Mouse (Mus musculus): ENCODE measurements around the gene Rbms3. TPM values are rescaled to one million over a fixed set of nuclear protein-coding genes. Genes with fewer than 3 reads are reported as not detected.
A peak's percentile ranks its signal among the peaks of the same experiment; 100 is the strongest.

Rbms3 gene
- total RNA-seq, 2 experiments from 2014 or later = 14.1 to 15.4 TPM

GRCm38 (mm10) chr9:116631816-116632215 lies 997.9 kb downstream of the Rbms3 start:
- DNase-seq = no peak

GRCm38 (mm10) chr9:116630805-116631204 lies 998.9 kb downstream of the Rbms3 start:
- DNase-seq = no peak

DNA sequence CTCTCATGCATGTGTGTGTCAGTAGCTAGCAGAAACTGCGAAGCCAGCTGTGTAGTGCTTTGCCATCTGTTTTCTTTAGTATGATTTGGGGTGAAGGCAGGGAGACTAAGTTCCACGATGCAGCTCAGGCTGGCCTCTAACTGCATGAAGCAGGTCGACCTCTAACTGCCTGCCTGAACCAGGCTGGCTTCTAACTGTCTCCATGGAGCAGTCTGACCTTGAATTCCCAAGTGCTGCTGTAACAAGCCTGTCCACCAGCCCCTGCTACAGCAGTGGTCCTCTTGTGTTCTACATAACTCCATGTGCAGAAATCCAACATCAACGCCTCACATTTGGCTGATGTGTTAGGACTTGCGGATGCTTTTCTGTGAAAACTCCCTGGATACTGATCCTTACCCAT lies 1009.3 kb downstream of the Rbms3 start:
- DNase-seq = no peak

DNA sequence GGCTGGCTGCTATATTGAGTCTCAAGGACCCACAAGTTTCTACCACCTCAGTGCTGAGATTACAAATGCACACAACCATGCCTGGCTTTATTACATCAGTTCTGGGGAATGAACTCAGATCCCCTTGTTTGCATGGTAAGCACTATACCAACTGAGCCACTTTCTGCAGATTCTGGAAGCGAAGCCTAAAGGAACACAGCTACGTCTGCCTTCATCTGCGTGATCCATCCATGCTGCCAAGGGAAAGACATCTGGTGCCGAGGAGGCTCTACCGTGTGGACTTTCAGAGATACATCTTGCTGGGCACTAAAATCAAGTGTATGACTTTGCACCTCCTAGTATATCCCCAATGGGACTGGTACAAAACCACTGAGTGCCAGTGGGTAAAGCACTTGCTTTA lies 1010.8 kb downstream of the Rbms3 start:
- no peak for DNase-seq

GRCm38 (mm10) chr9:116613276-116613675 lies 1016.4 kb downstream of the Rbms3 start:
- no peak for DNase-seq

DNA sequence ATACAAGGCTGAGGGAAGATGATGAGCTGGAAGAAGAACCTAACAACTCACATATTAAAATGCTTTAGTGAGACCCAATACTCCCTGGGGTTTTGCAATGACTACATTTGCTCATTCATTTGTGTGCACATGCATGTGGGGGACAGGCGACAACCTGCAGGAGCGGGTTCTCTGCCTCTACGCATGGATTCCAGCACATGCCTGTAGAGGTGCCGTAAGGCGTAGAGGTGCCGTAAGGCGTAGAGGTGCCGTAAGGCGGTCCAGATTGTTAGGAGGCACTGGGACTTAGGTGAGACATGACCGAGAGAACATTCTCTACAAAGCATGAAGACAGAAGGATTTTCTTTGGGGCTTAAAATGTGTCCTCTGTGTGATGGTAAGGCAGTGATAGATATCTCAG lies 1033.7 kb downstream of the Rbms3 start:
- no peak for DNase-seq

DNA sequence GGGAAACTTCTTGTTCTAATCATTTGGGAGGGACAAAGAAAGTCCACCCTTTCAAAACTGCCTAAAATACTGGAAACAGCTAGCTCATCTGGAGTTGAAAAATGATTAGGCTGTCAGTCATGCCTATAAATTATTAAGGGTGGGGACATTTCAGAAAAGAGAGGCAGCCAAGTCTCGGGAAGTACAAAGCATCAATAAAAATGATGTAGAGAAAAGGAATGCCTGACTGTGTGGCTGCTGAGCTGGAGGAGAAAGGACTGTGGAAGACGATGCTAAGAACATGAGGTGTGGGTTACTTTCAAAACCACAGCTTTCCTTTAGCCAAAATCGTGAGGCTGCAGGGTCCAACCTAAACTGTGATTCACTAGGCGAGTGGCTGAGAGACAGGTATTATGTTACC lies 1037.2 kb downstream of the Rbms3 start:
- DNase-seq = no peak

DNA sequence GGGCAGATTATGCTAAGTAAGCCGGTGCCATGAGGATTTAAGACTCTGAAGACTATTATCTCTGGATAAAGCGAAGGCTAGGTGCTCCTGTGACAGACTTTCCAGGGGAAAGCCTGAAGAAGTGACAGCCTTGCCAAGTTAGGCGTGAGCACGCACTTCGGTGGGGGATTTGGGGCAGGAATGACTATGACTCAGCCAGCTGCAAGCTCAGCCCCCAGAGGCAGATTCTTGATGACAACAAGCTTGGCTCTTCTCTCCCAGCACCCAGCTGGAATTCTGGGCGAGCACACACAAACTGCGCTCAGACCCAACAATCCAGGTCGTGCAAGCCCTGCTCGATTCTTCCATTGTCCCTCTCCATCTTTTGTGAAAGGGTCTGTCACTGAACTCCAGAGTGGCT lies 1038.6 kb downstream of the Rbms3 start:
- no peak for DNase-seq

DNA sequence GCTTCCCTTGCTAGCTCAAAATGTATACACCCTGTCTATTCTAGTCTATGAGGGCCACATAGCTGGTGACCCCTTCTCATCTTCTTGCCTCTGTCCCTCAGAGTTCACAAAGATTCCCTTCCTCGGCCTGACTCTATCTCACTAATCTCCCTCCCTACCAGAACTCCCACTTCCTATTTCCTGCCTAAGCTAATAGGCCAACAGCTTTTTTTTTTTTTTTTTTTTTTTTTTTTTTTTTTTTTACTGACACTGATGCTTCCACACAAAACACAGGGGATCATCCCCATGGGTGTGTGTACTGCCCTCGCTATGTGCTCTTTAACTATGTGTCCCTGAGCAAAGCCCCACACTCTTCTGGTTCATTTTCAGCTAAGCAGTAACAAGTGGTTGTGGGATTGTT lies 1060.0 kb downstream of the Rbms3 start:
- DNase-seq = no peak

- peak in 1 of 2 experiments; percentile 7 for DNase-seq
Observed at GRCm38 (mm10) chr9:116566711-116567110, 1063.0 kb downstream of the Rbms3 start.

DNA sequence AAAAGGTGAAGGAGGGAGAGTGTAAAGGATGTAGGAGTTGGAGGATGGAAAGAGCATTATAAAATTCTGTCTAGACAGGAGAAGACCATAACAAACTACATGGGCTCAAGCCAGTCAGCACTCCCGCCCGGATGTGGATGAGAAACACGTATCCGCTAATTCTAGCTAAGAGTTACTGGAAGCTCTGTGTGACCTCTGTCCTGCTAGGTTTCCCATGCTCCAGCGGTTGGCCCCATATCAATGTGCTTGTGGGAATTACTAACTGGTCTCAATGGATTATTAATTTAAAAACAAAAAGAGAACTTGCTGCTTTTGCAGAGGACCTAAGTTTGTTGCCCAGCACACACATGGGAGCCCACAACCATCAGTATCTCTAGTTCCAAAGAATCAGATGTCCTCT lies 1071.9 kb downstream of the Rbms3 start:
- no peak for DNase-seq

- DNase-seq = no peak
Observed at GRCm38 (mm10) chr9:116556641-116557040, 1073.1 kb downstream of the Rbms3 start.

GRCm38 (mm10) chr9:116553181-116553580 lies 1076.5 kb downstream of the Rbms3 start:
- peak in 1 of 2 experiments; percentile 13 for DNase-seq

DNA sequence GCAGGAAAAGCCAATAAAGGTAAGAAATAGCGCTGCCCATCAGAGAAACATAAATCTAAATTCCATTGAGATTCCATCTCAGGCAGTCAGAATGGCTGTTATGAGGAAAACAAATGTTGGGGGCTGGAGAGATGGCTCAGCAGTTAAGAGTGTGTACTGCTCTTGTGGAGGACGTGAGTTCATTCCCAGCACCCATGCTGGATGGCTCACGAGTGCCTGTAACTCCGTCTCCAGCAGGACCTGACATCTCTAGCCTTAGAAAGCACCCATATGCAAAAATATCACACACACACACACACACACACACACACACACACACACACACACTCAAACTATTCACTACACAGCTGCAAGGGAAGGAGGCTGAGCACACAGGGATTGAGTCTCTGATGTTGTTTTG lies 1083.6 kb downstream of the Rbms3 start:
- no peak for DNase-seq

DNA sequence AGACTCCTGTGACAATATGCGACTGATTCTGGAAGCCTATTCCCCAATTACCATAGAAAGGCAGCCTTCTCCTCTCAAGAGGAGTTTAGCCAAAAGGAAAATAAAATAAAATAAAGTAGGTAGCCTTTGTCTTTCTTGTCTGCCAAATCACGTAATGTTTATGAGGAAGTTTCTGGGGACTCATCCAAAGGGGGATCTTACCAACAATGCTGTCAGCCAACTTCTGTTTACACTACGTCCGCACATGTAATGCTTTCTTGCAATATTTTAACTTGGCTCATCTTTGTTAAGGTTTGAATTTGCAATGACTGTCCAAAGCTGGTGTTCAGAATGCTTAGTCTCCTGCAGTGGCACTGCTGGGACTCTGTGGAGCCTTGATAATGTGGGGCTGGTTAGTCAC lies 1086.9 kb downstream of the Rbms3 start:
- DNase-seq = no peak

DNA sequence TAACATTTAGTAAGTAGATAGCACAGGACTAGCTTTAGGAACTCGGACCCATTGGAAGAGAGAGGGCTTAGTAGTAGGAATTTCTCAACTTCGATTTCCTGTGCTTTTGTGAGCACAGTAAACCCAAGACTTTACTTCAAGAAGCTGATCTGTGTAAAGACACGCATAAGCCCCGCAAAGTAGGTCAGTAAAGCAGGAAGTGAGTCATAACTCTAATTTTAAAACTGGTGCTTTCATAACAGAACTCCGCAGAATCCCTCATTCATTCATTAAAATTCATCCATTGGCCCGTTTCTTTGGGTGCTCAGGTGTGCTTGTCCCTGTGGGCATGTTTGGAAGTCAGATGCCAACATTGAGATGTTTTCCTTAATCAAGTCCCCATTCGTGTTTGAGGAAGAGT lies 1087.7 kb downstream of the Rbms3 start:
- DNase-seq = no peak

DNA sequence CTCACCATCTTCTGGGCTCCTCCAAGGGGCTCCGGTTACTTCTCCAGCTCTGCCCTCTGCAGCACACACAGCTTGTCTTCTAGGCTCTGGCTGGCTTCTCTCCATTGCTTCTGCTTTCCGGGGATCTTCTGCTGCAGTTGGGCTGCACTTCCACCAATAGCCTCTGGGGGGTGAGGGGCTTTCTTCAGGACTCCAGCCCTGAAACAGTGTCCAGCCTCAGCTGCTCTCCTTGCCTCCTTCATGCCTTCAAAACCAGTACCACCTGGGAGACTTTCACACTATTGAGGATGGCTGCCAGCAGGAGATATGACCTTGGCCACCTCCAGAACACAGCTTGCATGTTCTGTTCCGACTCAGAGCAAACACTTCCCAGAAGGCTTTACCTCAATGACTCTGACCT lies 1094.0 kb downstream of the Rbms3 start:
- no peak for DNase-seq

DNA sequence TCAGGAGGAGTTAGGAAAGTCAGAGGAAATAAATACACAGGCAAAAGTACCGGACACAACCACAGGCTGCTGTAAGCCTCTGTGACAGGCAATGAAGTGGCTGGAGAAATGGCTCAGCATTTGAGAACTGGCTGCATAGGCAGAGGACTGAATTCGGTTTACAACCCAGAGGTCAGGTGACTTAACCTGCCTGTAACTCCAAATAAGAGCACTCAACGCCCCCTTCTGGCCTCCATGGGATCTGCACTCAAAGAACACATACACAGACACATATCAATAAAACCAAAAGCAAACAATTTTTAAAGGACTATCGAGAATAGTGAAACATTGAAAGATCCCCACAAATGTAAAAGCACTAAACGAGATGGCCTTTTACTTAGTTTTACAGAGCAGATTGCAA lies 1096.3 kb downstream of the Rbms3 start:
- no peak for DNase-seq

DNA sequence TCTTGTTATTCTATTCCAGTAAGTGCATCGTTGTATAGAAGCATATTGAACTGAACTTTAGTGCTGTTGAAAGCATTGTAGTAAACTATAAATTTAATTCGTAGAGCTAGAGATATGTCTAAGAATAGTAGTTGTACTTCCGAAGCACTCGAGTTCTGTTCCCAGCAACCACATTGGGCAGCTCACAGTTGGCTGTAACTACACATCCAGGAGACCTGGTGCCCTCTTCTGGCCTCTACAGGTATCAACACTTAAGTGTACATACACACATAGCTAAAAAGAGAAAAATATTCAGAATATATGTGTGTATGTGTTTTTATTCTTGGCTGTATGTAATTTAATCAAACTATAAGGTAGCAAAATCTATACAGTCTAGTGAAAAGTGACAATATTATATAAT lies 1098.6 kb downstream of the Rbms3 start:
- no peak for DNase-seq

- DNase-seq = no peak
Observed at GRCm38 (mm10) chr9:116524386-116524785, 1105.3 kb downstream of the Rbms3 start.

Measured in layer of hippocampus, postnatal 36 days (tissue).